Mouse (Mus musculus) ZHBTc4 (cell line): ENCODE results near the gene Gm49450.
A peak's percentile ranks its signal among the peaks of the same experiment; 100 is the strongest.

ENCODE experiments used
- DNase-seq: peaks from one replicate; pipeline ENCODE4 v3.0.0-alpha.2; 2011; ENCODE audit warnings: low read depth, low spot score

The Gm49450 gene

GRCm38 (mm10) chr15:98893940-98894745, 59.2 kb downstream of the Gm49450 start, which contains the start of gene Rhebl1:
Gene Rhebl1 (minus strand): TSS chr15:98894540.
- DNase-seq: peak; percentile 47

GRCm38 (mm10) chr15:98893036-98893435, 60.3 kb downstream of the Gm49450 start:
- peak; percentile 67 for DNase-seq

- DNase-seq: peak; percentile 88
Observed at GRCm38 (mm10) chr15:98891907-98892606, 61.3 kb downstream of the Gm49450 start.

- peak; percentile 82 for DNase-seq
Observed at GRCm38 (mm10) chr15:98891198-98891742, 62.1 kb downstream of the Gm49450 start.

GRCm38 (mm10) chr15:98887526-98887925, 65.8 kb downstream of the Gm49450 start:
- no peak for DNase-seq

- DNase-seq: no peak
Observed at GRCm38 (mm10) chr15:98886667-98887387, 66.5 kb downstream of the Gm49450 start.

- DNase-seq: no peak
Observed at GRCm38 (mm10) chr15:98884106-98884505, 69.2 kb downstream of the Gm49450 start.

- DNase-seq: no peak
Observed at GRCm38 (mm10) chr15:98883661-98884060, 69.7 kb downstream of the Gm49450 start.
